Mouse (Mus musculus) urinary bladder, postnatal 36 days (tissue): ENCODE data around the gene Smad1.
A peak's percentile ranks its signal among the peaks of the same experiment; 100 is the strongest.
"Not testable (repeated sequence)": the region's sequence is repeated elsewhere in the genome, so short reads cannot be mapped to it uniquely, and the experiment has no call there.

Experiments
- DNase-seq, 2 experiments: peaks; one replicate each; pipeline ENCODE4 v3.0.0; 2022; ENCODE audit warnings: low spot score in 2 of 2, mixed read lengths in 1 of 2

Smad1 gene

DNA sequence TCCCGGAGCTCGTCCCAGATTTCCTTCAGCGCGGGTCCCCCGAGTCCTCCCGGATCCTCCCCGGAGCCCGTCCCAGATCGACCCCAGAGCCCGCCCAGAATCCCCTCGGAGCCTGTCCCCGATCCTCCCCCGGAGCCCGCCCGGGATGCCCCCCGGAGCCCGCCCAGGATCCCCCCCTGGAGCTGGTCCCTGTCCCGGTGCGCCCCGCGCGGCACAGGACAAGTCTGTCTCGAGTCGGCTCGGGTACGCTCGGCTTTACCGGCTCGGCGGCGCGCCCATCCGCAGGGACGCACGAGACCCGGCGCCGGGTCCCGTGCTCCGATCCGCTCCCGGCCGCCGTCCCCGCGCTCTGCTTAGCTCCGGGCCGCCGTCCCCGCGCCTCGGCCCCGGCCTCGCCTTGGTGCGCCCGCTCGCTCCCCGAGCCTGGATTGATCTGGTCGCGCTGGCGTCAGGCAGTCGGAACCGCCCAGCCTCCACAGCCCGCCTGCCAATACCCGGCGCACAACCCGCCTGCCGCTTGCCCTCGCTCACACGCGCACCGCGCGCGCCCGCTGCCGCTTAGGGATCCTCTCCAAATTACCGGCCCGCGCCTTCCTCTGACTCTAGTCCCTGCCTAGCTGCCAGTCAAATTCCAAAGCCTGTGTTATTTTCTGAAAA is at the start of gene Smad1:
Smad1 (minus strand) TSS at position 525 of the 657 bp plus-strand sequence.
- peak; percentile 95 to 96 for DNase-seq

DNA sequence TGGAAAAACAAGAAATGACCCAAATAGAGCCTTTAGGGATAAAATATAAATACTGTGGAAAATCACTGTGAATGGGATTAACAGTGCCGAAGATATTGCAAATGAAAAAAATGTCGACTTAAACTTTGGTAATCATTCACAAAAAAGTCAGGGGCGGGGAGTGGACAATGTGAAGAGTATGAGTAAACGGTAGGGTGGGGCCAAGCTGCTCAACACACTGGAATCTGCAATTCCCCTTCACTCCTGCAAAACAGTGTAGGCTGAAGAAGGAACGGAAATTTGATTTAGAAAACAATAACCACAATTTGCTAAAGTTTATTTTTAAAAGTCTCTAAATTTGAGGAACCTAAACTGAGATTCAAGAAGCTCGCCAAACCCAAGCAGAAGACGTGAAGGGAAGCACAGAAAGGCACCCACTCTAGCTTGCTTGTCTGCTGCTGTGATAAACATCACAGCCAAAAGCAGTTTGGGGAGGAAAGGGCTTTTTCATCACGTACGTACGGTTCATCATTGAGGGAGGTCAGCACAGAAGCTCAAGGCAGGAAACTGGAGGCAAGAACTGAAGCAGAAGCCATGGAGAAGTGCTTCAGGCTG is 48.0 kb upstream of the Smad1 start:
- DNase-seq: no peak

DNA sequence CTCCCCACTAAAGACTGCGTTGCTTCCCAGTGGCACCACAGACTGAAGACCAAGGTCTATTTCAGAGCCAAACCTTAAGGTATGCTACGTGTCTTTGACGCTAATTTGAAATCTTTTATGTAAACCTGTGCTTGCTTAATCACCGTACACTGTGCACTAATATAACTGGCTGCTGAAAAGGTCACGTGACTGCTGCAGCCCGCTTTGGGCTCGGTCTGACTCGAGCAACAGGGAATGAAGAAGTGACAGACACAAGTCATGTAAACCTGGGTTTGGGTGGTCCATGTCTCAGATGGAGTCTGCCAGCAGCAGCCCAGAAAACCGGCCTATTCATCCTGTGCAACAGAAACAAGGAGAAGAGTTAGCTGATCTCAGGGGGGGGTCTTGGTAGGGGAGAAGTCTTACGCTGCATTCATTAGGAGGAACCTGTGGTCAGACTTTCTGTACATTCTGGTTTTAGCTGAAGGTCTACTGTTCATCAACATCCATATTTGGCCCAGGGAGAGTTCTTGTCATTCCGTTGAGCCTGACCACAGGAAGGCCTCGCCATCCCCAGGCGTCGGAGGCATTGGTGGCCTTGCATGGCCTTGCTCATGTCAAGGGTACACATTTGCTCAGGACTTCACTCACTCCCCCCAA is 44.3 kb upstream of the Smad1 start:
- no peak for DNase-seq

DNA sequence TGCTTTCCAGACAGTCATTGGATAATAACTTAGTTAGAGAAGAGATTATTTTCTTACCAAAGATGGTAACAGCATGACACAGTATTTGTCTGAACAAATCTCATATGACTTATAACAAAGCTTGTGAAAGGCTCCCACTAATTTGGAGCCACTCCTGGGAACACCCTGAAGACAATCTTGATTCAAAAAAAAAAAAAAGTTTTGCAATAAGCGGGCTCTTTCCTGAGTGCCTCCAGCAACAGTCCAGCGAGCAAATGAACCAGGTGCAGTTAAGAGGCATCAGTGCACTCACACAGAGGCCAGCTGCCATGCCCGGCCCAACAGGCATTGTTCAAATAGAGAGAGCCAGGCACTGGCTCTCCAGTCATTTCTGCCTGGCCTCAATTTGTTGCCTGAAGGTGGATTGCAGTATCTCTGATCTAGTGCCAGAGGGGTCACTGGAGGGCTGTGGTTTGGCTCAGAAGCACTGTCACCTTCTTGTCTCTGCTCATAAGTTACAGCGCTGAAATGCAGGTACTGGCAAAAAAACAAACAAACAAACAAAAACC is 34.7 kb upstream of the Smad1 start:
- DNase-seq: no peak

DNA sequence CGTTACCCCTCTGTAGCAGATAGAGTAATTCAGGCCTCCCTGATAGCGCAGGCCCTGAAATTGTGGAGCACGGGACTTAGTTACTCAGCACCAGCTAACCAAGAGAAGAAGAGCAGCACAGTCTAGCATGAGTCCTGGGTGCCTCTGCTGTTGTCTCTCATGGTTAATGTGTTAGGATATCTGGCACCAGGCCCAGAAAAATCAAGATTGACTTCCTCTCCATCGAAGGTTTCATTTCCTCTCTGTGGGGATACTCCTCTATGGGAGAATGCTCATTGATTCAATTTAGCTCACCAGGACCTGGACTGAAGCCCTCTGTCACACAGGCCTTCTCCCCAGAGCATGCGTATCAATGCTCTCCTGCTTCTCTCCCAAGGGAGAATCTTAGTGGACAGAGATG is 15.6 kb upstream of the Smad1 start:
- no peak for DNase-seq

DNA sequence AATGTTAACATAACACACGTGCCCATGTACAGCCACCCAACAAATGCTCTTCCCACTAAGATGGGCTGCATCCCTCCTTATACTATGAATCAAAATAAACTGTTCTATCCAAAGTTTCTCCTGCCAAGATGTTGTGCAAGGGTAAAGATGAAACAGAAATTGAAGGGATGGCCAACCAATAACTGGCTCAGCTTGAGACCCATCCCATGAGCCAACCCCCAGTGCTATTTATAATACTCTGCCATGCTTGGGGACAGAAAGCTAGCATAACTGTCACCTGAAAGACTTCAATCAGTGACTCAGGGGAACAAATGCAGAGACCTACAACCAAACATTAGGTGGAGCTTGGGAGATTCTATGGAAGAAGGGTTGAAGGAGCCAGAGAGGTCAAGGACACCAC is 11.2 kb upstream of the Smad1 start:
- no peak for DNase-seq

DNA sequence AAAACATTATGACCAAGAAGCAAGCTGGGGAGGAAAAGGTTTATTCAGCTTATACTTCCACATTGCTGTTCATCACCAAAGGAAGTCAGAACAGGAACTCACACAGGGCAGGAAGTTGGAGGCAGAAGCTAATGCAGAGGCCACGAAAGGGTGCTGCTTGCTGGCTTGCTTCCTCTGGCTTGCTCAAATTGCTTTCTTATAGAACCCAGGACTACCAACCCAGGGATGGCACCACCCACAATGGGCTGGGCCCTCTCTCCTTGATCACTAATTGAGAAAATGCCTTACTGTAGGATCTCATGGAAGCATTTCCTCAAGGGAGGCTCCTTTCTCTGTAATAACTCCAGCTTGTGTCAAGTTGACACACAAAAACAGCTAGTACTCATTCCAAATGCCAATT is 8.0 kb upstream of the Smad1 start:
- DNase-seq: not testable (repeated sequence)

DNA sequence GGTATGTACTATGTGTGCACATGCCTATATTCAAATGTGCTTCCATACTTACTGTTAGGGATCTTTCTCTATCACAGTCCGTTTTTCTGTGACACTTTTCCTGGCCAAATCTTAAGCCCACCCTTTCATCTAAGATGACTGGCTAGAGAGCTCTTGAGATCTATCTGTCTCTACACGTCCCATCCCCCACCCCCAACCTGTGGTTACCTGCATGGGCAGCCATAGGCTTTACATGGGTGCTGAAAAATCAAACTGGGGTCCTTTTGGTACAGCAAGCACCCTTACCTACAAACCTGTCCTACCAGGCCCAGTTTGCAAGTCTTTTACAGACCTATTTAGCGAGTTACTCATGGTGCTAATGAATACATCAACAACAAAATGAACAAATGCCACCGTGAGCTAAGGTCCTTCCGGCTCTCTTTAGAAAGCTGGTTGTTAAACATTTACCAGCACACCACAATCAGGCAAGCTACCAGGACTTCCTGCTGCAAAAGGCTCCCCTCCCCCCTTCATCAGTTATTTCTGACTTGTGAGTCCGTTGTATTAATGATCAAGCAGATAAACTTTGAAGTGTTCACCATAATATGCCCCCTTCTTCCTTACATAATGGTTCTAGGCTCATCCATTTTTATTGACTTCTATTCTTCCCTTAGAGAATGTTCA is 5.7 kb upstream of the Smad1 start:
- no peak for DNase-seq

DNA sequence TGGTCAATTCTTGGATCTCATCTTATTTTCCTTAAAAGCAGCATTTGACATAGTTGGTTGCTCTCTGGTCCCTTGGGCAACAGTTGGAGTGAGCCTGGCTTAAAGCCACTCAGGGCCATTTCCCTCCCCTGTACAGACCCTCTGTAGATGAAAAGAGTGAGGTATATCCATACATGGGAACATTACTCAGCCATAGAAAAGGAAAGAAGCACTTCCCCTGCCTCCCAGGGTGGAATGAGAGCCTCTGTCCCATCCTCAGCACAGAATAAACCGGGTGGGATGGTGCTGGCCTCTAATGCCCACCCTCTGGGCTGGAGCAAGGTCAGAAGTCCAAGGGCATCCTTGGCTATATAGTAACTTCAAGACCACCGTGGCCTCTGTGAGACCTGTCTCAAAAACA is 1.4 kb upstream of the Smad1 start:
- DNase-seq: no peak

DNA sequence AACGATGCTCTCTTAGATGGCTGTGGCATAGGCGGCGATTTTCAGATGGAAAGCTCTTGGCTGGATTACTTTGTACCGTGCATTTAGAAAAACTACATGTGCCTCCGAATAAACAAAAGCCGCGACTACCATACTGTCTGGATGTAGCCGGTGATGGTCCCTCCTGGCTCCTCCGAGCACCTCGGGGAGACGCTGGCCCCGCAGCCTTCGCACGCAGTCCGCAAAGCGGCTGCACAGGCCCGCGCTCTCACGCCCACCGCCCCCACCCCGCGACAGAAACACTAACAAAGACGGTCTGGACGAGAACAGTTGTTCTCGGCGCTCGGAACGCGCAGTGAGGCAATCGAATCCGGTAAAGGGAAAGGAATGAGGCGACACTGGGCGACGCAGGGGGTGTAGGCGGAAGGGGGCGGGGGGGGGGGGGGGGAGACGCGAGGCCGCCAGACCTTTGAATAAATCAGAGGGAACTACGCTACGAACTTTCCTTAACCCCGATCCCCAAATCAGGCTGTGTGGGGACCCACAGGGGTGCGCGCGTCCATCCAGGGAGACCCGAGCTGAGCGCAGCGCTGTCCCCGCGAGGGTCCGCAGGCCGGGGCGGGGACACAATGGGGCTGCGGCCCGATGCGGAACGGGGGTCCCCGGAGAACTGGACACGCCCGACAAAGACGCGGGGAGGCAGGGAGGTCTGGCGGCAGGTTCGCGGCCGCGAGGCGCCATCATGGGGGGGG is 902 bp downstream of the Smad1 start:
- DNase-seq: peak; percentile 33 to 40

DNA sequence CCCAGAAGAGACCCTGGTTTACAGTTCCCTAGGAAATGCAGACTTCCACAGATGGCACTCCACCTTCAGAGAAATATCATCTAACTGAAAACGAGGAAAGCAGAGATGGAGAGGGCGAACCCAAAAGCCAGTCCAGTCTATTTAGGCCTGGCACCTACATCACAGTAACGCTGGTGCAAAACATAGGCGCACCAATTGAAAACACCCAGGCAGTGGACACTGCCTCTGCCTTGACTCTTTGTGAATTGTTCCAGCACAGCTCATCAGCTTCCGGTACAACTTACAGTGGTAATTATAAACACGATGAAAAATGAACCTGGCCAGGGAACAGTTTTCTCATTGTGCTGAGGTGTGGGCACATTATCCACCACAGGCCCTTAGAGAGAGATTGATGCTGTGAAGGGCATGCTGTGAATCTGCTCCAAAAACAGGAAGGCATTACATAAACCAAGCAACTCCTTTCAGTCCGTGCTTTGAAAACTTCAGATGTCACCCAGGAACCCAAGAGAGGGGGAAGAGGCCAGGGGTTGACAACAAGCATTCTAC is 1.5 kb downstream of the Smad1 start:
- DNase-seq: no peak

DNA sequence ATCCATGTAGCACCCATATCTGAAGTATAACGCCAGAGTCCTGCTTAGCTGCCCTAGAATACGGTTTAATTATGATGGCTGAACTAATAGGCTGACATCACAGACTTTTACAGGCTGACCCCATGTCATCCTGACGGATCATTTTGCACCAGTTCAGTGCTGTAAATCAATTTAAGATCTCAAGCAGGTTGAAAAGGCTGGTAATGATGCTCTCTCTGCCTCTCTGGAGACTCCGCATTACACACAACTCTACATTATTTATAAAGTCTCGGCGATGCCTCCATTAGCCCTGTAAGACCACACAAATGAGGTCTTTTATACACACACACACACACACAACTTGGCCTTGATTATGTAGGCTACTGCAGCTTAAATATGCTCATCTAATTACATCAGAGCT is 2.4 kb downstream of the Smad1 start:
- DNase-seq: no peak

DNA sequence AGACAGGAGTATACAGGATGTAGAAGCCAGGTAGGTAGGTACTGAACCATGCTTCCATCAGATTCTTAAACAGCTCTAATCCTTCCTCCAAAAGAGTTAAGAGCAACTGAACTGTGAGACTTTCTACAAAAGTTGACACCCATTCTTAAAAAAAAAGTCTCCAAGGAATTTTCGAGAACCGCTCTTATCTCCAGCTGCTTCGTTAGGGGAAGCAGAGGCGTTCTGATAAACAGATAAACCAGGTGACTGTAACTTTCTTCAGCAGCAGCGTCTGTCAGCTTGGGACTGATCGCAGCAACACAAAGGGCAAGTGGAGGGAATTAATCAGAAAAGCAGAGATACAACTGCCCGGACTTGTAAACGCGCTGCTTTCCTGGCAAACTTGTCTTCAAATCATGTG is 5.3 kb downstream of the Smad1 start:
- DNase-seq: no peak

DNA sequence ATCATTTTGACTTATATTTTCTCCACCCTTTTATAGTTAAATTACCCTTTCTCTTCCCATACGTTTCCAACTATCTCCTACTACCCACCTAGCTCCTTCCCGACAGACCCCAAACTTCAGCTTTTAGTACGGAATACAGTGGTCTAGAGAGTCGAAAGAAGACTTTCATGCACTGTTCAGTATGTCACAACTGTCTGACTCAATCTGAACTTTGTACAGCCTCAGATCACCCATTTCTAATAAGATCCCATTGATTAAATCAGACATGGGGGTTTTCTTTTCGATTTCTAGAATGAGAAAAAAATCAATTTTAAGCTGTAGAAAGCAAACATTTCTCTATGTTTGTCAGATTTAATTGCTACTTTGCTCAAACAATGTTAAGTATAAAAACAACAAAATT is 6.1 kb downstream of the Smad1 start:
- DNase-seq: no peak

DNA sequence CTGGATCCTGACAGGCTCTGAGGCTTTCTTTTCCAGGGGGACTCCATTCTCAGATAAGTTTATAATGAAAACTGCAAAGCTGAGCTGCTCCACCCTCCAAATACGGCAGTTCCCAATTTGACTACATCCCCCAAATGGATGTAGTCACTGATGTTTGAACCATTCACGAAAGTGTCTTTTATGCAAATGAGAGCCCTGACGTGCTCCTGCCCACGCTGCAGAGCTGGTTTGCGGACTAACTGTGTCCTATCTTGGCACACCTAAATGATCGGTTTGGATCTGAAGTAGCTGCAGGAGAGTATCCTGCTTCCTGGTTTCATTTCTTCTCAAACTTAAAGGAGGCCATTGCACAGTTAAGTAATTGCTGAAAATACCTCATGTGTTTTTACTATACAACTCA is 6.7 kb downstream of the Smad1 start:
- no peak for DNase-seq

DNA sequence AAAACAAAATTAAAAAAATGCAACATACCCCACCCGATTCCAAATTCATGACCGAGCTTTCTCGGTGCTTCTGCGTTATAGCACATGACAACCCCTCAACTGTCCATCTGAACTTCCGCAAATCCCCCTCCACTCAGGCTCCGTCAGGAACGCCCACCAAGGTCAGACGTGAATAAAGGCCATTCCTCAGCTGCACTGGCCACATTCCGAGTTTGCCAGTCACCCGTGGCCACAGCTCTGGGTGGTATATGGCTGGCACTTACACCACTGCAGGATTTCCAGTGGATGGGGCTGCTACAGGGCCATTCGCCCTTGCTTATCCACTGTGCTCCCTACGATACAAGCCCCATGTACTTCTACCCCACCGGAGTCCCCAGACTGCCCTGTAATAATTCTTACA is 7.9 kb downstream of the Smad1 start:
- DNase-seq: no peak

DNA sequence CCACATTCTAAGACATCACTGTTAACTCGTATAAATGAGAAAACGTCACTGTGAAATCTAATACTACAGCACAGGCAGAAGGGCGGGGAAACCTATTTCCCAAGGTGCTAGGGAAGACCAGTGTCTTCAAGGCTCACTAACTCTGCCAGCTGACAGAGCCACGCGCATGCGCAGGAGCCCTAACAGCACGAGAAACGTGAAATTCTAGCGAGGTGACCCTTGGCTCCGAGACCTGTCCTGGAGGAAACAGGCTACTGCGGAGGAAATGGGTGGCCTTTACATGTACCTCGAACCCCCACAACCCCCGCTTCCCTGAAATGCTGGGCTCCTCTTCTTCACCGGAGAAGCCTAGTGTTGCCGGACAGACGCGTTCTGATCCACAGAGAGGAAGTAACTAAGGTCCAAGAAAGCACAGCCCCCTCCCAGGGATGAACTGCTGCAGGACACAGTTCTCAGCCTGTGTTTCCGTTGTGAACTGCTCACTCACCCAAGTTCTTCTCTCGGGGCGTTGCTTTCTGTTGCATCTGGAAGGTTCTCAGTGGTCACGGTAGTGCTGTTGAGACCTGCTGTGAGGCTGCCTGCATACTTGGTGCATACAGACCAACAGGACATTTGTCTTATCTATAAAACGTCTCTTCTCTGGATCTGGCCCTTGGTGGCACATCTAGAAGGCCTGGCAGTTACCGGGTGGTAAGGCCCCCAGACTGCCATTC is 10.1 kb downstream of the Smad1 start:
- DNase-seq: peak in 1 of 2 experiments; percentile 38

DNA sequence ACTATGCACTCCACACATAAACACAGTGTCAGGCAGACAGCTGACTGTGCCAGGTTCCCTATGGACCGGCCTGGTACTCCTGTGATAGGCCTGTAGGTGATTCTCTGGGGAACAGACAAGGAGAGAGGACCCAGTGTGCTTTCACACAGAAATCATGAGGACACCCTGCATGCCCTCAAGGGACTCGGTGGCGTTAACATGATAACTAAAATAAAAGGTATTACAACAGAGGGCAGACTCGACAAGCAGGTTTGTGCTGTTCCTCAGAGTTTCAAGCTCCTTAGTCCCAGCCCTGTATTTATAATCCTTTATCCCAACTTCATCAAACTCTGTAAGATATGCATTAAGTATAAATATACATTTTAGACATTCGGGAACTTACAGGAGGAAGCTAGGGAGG is 12.5 kb downstream of the Smad1 start:
- no peak for DNase-seq

DNA sequence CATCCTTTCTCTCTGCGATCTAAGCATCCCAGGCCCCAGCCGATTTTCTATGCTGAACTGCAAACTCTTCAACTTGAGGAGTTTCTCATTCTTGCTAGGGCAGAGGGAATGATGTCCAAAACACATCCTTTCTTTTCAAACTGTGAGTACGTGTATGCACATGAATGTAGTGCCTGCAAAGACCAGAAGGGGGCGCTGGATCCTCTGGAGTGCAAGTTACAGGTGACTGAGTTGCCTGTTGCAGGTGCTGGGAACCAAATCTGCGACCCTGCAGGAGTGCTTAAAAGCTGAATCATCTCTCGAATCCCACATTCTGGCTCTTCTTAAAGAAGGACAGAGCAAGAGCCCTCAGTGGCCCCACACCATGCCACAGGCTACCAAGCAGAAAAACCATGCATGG is 13.0 kb downstream of the Smad1 start:
- no peak for DNase-seq

DNA sequence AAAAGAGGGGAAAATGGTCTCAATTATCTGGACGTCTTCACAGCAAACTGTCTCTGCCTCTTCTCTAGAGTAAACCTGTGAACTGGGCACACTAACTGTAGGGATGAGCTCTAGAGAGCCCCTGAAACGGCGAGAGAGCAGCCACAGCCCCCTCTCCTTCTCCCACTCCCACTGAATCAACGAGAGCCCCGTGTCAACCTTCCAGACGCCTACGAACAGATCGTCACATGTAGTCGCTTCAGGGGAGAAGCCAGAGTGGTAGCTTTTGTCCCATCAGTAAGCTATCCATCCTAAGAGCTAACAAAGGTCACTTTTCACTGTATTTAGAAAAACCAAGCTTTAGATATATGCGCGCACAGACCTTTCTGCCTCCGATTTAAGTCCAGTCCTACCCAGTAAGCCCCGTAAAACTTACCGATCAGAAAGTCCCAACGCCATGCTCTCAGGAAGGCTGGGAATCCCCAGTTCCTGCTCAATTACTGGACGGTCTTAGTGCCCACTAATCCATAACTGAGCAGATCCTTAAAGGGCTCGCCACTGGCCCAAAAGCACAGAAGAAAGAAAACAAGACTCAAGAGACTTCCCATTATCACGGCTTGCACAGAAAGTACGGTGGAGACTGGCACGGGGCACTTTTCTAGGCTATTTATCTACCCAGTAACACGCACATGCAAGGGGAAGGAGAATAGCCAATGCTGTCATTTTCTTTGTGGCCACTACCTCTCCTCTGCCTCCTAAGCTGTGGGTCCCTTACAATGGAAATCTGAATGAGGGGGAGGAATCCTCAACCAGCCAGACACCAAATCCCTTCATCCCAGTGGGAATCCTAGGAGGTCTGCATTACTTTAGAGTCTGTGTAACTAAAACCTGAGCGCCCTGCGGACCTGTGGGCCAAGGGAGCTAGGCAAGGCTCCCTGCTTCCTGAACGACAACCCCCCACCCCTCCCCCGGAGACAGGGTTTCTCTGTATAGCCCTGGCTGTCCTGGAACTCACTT is 14.7 kb downstream of the Smad1 start:
- DNase-seq: no peak
